Mouse (Mus musculus) layer of hippocampus, adult 2 months (tissue): ENCODE measurements at regions not wholly inside any gene's neighbourhood (a gene's known extent, or its start where the extent isn't known, plus 50 kb on each side); places are given as distances from the start of the nearest gene placed in this dataset.
A peak's percentile ranks its signal among the peaks of the same experiment; 100 is the strongest.

Experiments
- DNase-seq, 2 experiments: peaks; one replicate each; pipeline ENCODE4 v3.0.0; 2022; ENCODE audit warnings: low spot score in 2 of 2
- H3K27ac ChIP-seq: fragments of 200-600 bp; 2 replicates; pipeline ENCODE4 v1.8.1; 2022
- H3K4me3 ChIP-seq: fragments of 200-600 bp; 2 replicates; pipeline ENCODE4 v1.8.1; 2022; ENCODE audit warnings: mild to moderate bottlenecking
- CTCF ChIP-seq: fragments of 200-600 bp; conservative IDR thresholded peaks from 2 replicates; pipeline ENCODE4 v1.8.1; 2022; ENCODE audit warnings: antibody characterized with exemption, mild to moderate bottlenecking, moderate library complexity

GRCm38 (mm10) chr16:87037061-87037460 is 316.9 kb upstream of the N6amt1 start:
- Histone ChIP-seq H3K27ac (no peak overlapping the region), H3K4me3 (no peak overlapping the region)
- DNase-seq: no peak
- TF ChIP-seq CTCF: no peak

- H3K4me3 ChIP-seq: no peak overlapping the region
- DNase-seq: no peak
- no peak overlapping the region for H3K27ac ChIP-seq
- TF ChIP-seq CTCF: no peak
Measured at GRCm38 (mm10) chr16:87031836-87032235, 322.1 kb upstream of the N6amt1 start.

- Histone ChIP-seq H3K27ac (peak overlapping the region; percentile 51; the same call in 1 of the 2 replicates), H3K4me3 (no peak overlapping the region)
- TF ChIP-seq CTCF: no peak
- peak; percentile 18 to 41 for DNase-seq
Measured at GRCm38 (mm10) chr16:87028516-87029145, 325.4 kb upstream of the N6amt1 start.

- Histone ChIP-seq H3K4me3 (no peak overlapping the region), H3K27ac (peak overlapping the region; percentile 57)
- no peak for DNase-seq
- TF ChIP-seq CTCF: no peak
Measured at GRCm38 (mm10) chr16:87027621-87028020, 326.4 kb upstream of the N6amt1 start.

- no peak for TF ChIP-seq CTCF
- Histone ChIP-seq H3K27ac (no peak overlapping the region), H3K4me3 (no peak overlapping the region)
- DNase-seq: no peak
Measured at GRCm38 (mm10) chr16:87022041-87022440, 331.9 kb upstream of the N6amt1 start.

- TF ChIP-seq CTCF: no peak
- Histone ChIP-seq H3K4me3 (no peak overlapping the region), H3K27ac (no peak overlapping the region)
- DNase-seq: no peak
Measured at GRCm38 (mm10) chr16:87017107-87017670, 336.8 kb upstream of the N6amt1 start.

- no peak for TF ChIP-seq CTCF
- no peak overlapping the region for H3K27ac ChIP-seq
Measured at GRCm38 (mm10) chr16:87001579-87001978, 352.4 kb upstream of the N6amt1 start.

GRCm38 (mm10) chr16:87001135-87001534 is 352.9 kb upstream of the N6amt1 start:
- Histone ChIP-seq H3K27ac (no peak overlapping the region), H3K4me3 (no peak overlapping the region)
- TF ChIP-seq CTCF: no peak
- peak in 1 of 2 experiments; percentile 29 for DNase-seq

More at GRCm38 (mm10) chr16:87001579-87001978, 352.4 kb upstream of the N6amt1 start:
- no peak for DNase-seq
- no peak overlapping the region for H3K4me3 ChIP-seq

GRCm38 (mm10) chr16:86971691-86972090 is 382.3 kb upstream of the N6amt1 start:
- TF ChIP-seq CTCF: no peak
- Histone ChIP-seq H3K27ac (peak overlapping the region; percentile 46; the same call in 1 of the 2 replicates), H3K4me3 (no peak overlapping the region)
- DNase-seq: peak in 1 of 2 experiments; percentile 18

- no peak for TF ChIP-seq CTCF
- Histone ChIP-seq H3K4me3 (no peak overlapping the region), H3K27ac (no peak overlapping the region)
- DNase-seq: no peak
Measured at GRCm38 (mm10) chr16:86949681-86950080, 404.3 kb upstream of the N6amt1 start.

GRCm38 (mm10) chr16:86945531-86946144 is 408.3 kb upstream of the N6amt1 start:
- Histone ChIP-seq H3K4me3 (no peak overlapping the region), H3K27ac (no peak overlapping the region)
- DNase-seq: no peak
- TF ChIP-seq CTCF: no peak

- no peak for DNase-seq
- H3K4me3 ChIP-seq: no peak overlapping the region
- H3K27ac ChIP-seq: no peak overlapping the region
- no peak for TF ChIP-seq CTCF
Measured at GRCm38 (mm10) chr16:86945058-86945457, 408.9 kb upstream of the N6amt1 start.

- no peak for DNase-seq
- no peak overlapping the region for H3K4me3 ChIP-seq
- H3K27ac ChIP-seq: no peak overlapping the region
- no peak for TF ChIP-seq CTCF
Measured at GRCm38 (mm10) chr16:86934989-86935388, 419.0 kb upstream of the N6amt1 start.

GRCm38 (mm10) chr16:86932765-86933164 is 421.2 kb upstream of the N6amt1 start:
- H3K27ac ChIP-seq: no peak overlapping the region
- TF ChIP-seq CTCF: no peak
- DNase-seq: peak; percentile 24 to 37
- H3K4me3 ChIP-seq: no peak overlapping the region
